Mouse (Mus musculus) urinary bladder, adult 18-20 months (tissue): ENCODE results near the gene Znrf3.

Source experiments
- DNase-seq, 2 experiments: peaks; one replicate each; pipeline ENCODE4 v3.0.0; 2022; ENCODE audit warnings: low spot score in 2 of 2, mixed read lengths in 2 of 2

The Znrf3 gene

GRCm38 (mm10) chr11:5242158-5242557 is 202.5 kb downstream of the Znrf3 start:
- no peak for DNase-seq

DNA sequence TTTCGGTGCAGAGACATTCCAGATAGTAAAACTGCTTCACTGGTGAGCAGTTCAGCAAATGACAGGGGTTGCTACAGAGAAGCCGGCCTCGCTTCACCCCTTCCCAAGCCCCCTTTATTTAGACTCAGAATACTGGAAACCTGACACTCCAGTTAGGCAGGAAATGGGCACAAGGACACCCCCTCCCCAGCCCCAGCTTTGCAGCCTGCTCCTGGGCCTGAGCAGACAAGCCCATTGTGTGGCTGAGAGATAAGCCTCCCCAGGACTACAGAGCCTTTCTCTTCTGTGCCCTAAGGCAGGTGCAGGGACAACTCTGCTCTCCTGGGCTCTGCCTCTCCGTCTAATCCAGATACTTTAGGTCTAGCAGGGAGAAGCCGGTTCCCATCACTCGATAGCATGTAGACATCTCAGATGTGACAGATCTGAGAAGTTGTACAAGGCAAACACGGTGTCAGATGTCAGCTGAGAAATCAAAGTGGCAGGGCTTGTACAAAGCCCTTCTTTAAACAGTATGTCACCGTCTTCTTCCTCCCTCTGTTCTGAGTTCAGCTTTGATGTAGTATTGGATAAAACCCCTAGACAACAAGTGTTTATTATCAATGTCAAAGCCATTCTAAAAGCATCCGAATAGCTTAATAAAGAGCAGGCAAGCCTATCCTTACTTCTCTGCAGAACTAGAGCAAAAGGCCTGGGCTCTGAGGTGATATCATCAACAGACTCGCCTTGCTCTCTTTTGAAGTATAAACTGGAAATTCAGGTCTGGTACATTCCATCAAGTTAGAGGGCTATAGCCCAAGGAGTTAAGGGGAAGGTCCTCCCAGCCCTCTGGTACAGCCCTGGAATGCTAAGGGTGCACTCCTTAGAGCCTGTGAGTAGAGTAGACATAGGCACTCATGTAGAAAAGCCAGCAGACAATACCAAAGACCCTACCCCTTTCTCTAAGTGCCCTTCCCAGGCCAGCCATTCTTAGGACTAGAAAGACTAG is 204.6 kb downstream of the Znrf3 start:
- DNase-seq, result peak in 1 of 2 experiments; percentile 68
